Mouse (Mus musculus) brain, embryonic 14.5 days (tissue): ENCODE data around the gene Egln2. TPM values are rescaled to one million over a fixed set of nuclear protein-coding genes. Genes with fewer than 3 reads are reported as not detected.

ENCODE experiments used
- DNase-seq: peaks from one replicate; pipeline ENCODE4 v3.0.0-alpha.2; 2011; ENCODE audit warnings: low read depth
- CTCF ChIP-seq: fragments of 200-500 bp; IDR thresholded peaks from 2 replicates; pipeline ENCODE4 v1.5.1; 2012; ENCODE audit warnings: inconsistent platforms, mild to moderate bottlenecking, moderate library complexity, borderline replicate concordance; ENCODE audit not compliant: insufficient read depth, insufficient read length; ENCODE audit errors: extremely low read depth
- POLR2A ChIP-seq: fragments of 200-500 bp; IDR thresholded peaks from 2 replicates; pipeline ENCODE4 v1.6.1; 2012; ENCODE audit warnings: mild to moderate bottlenecking, inconsistent platforms, borderline replicate concordance; ENCODE audit not compliant: poor library complexity, insufficient read depth, insufficient read length, severe bottlenecking; ENCODE audit errors: extremely low read depth
- polyA plus RNA-seq: library from polyadenylated mRNA; depleted of rRNA; stranded (reverse); fragments of >200 nt; gene quantifications from 2 replicates; pipeline ENCODE4 v1.2.3, GENCODE M21; 2012

Gene Egln2
- polyA plus RNA-seq, 1 experiment: 129 TPM

- DNase-seq: no peak
- TF ChIP-seq POLR2A: no peak
- TF ChIP-seq CTCF: no peak
These were observed 10.6 kb downstream of the Egln2 start for GRCm38 (mm10) chr7:27156005-27156404.

DNA sequence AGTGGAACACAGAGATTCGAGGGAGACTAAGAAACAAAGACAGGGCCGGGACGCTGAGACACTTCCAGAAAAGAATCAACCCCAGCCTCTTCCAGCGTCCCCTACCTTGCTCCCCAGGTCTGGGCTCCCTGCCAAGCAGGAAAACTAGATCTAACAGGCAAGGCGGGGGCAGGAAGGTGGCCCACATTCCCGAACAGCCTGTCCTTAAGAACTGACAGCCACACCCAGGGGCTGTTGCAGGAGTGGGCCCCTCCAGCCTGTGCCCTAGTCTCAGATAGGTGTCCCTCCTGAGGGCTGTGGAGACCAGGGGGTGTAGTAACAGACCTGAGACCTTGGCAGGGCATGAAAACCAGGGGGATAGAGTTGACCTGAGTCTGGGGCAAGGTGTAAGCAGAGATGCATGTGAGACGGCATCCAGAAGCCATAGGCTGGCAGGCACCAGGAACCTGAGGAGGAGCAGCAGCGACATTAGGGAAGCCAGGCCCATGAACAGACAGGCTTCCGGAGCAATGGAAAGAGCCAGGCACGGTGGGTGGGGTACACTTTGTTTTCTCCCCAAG is 13.3 kb downstream of the Egln2 start, which contains the start of gene Cyp2t4:
Gene Cyp2t4 (plus strand): TSS at position 510 of the 560 bp plus-strand sequence.
- TF ChIP-seq CTCF (no peak), POLR2A (no peak)
- no peak for DNase-seq

- TF ChIP-seq POLR2A (no peak), CTCF (no peak)
- no peak for DNase-seq
These were observed 30.1 kb downstream of the Egln2 start for GRCm38 (mm10) chr7:27136410-27136996.

DNA sequence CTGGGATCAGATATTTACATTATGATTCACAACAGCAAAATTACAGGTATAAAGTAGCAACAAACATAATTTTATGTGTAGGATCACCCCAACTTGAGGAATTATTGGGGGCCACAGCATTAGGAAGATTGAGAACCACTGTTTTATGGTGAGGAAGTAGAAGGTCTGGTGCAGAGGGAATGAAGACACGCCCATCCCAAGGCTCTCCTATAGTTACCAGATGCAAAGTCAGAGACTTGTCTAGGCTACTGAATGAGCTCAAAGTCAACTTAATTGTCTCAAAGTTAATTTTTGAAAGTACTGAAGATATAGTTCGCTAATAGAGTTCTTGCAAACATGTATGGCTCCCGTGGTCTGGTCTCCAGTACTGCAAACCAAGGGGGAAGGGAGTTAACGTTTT is 32.8 kb downstream of the Egln2 start:
- TF ChIP-seq POLR2A (no peak), CTCF (no peak)

GRCm38 (mm10) chr7:27133156-27133555 is 33.4 kb downstream of the Egln2 start:
- no peak for DNase-seq
- TF ChIP-seq CTCF (no peak), POLR2A (no peak)

More for the DNA sequence above, 32.8 kb downstream of the Egln2 start:
- DNase-seq: no peak

- peak; percentile 53; the same call in 1 of the 2 replicates for TF ChIP-seq CTCF
- TF ChIP-seq POLR2A: no peak
- peak; percentile 74 for DNase-seq
These were observed 34.0 kb downstream of the Egln2 start for GRCm38 (mm10) chr7:27132588-27132987.

- peak; percentile 27; the same call in 1 of the 2 replicates for TF ChIP-seq CTCF
- no peak for TF ChIP-seq POLR2A
- DNase-seq: no peak
These were observed 35.2 kb downstream of the Egln2 start for GRCm38 (mm10) chr7:27131387-27131786.

DNA sequence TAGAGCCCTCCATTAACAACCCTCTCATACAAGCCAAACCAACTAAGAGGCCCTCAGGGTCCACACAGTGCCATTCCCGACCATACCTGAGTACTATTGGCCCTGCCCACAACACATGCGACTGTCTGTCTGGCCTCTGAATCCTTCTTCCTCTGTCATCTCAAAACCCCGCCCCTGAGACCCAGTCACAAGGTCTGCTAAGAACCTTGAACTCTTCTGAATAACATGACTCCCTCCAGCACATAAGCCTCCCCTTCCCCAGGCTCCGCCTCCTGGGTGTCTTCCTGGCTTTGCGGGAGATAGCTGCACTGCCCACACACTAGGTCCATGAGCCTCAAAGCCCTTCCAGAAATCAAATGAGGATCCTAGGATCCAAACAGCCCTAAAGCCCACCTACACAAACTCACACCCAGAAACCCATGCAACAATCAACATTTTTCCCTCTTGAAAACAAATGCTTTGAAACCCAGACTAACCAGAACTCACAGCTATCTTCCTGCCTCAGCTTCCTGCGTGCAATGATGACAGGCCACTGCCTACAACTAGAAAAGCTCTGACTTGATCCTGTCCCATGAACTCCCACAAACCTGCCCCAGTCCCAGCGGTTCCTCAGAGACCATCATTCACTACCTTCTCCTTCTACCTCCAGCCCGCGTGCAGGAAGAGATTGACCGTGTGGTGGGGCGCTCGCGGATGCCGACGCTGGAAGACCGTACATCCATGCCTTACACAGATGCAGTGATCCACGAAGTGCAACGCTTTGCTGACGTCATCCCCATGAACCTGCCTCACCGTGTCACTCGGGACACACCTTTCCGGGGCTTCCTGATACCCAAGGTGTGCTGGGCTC is 35.9 kb downstream of the Egln2 start:
- no peak for DNase-seq
- TF ChIP-seq CTCF: no peak
- no peak for TF ChIP-seq POLR2A

- no peak for DNase-seq
- TF ChIP-seq POLR2A (no peak), CTCF (no peak)
These were observed 36.8 kb downstream of the Egln2 start for GRCm38 (mm10) chr7:27129811-27130210.

GRCm38 (mm10) chr7:27128946-27129345 is 37.7 kb downstream of the Egln2 start:
- TF ChIP-seq CTCF (no peak), POLR2A (no peak)
- DNase-seq: no peak

DNA sequence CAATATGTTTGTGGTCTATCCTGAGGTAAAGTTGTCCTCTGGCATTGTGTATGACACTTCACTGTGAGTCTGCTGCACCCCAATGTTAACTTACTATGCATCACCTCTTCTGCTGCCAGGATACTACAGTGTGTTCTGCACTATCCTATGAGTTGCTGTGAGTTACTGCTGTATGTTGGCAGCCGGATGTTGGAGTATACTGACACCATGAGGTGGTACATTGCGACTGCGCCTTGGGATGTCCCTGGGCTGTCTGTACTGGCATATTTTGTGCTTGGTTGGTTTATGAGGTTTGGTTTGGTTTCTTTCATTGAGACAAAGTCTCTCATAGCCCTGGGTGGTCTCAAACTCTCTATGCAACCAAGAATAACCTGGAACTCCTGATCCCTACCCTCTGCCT is 38.4 kb downstream of the Egln2 start:
- TF ChIP-seq POLR2A (no peak), CTCF (peak; percentile 62; the same call in 1 of the 2 replicates)
- DNase-seq: peak; percentile 33
